Mouse (Mus musculus) T-helper 17 cell (primary cell): Measurements from ENCODE around the gene Ccdc144b.

Experiments
- in situ Hi-C, 2 experiments: fragments of 300-600 bp; cut with MboI, MseI; formaldehyde crosslinking; loops; 1 replicate in 1 of 2; 2 replicates in 1 of 2; pipeline ENCODE4 v1.15.1; 2025; ENCODE audit warnings: high pct_unique_total_duplicates in 2 of 2

The Ccdc144b gene

GRCm38 (mm10) chr3:36053447-36053846, at the start of gene Ccdc144b:
Gene Ccdc144b (minus strand): TSS chr3:36053547.
- in situ Hi-C loops: no loop called here

- in situ Hi-C loops: no loop called here
Observed at GRCm38 (mm10) chr3:36095371-36095770, 42.0 kb upstream of the Ccdc144b start.

GRCm38 (mm10) chr3:36087591-36087990, 34.2 kb upstream of the Ccdc144b start:
- in situ Hi-C loops: no loop called here

- in situ Hi-C loops: no loop called here
Observed at GRCm38 (mm10) chr3:36085394-36085793, 32.0 kb upstream of the Ccdc144b start.

GRCm38 (mm10) chr3:36083381-36083780, 30.0 kb upstream of the Ccdc144b start:
- in situ Hi-C loops: no loop called here

GRCm38 (mm10) chr3:36082843-36083242, 29.5 kb upstream of the Ccdc144b start:
- in situ Hi-C loops: no loop called here

- in situ Hi-C loops: no loop called here
Observed at GRCm38 (mm10) chr3:36080741-36081140, 27.4 kb upstream of the Ccdc144b start.

- in situ Hi-C loops: no loop called here
Observed at GRCm38 (mm10) chr3:36079886-36080285, 26.5 kb upstream of the Ccdc144b start.

GRCm38 (mm10) chr3:36077386-36077785, 24.0 kb upstream of the Ccdc144b start:
- in situ Hi-C loops: no loop called here

- in situ Hi-C loops: no loop called here
Observed at GRCm38 (mm10) chr3:36075466-36075865, 22.1 kb upstream of the Ccdc144b start.

- in situ Hi-C loops: no loop called here
Observed at GRCm38 (mm10) chr3:36074231-36074630, 20.9 kb upstream of the Ccdc144b start.

GRCm38 (mm10) chr3:36071047-36071446, 17.7 kb upstream of the Ccdc144b start:
- in situ Hi-C loops: no loop called here

GRCm38 (mm10) chr3:36070436-36070835, 17.1 kb upstream of the Ccdc144b start:
- in situ Hi-C loops: no loop called here

- in situ Hi-C loops: loop anchor here (5.0 to 10.0 kb wide), 2 partner anchors 73 to 385 kb away; no protein-coding TSS in a partner anchor
Observed at GRCm38 (mm10) chr3:36067731-36068130, 14.4 kb upstream of the Ccdc144b start.

- in situ Hi-C loops: loop anchor here (5.0 to 10.0 kb wide), 2 partner anchors 71 to 384 kb away; no protein-coding TSS in a partner anchor
Observed at GRCm38 (mm10) chr3:36065843-36066651, 12.7 kb upstream of the Ccdc144b start, which contains the start of gene Acad9. Gene Acad9 (plus strand): TSS chr3:36065979.

GRCm38 (mm10) chr3:36065166-36065565, 11.8 kb upstream of the Ccdc144b start:
- in situ Hi-C loops: loop anchor here (5.0 to 10.0 kb wide), 2 partner anchors 70 to 383 kb away; no protein-coding TSS in a partner anchor

- in situ Hi-C loops: loop anchor here (5.0 to 10.0 kb wide), 2 partner anchors 70 to 382 kb away; no protein-coding TSS in a partner anchor
Observed at GRCm38 (mm10) chr3:36064592-36065061, 11.3 kb upstream of the Ccdc144b start.

- in situ Hi-C loops: loop anchor here in 1 of 2 experiments (10.0 kb wide), 1 partner anchor 65 kb away; no protein-coding TSS in a partner anchor
Observed at GRCm38 (mm10) chr3:36060096-36060850, 6.9 kb upstream of the Ccdc144b start.

- in situ Hi-C loops: no loop called here
Observed at GRCm38 (mm10) chr3:36049106-36049505, 4.2 kb downstream of the Ccdc144b start.

GRCm38 (mm10) chr3:36045086-36045485, 8.3 kb downstream of the Ccdc144b start:
- in situ Hi-C loops: no loop called here

GRCm38 (mm10) chr3:36044520-36044919, 8.8 kb downstream of the Ccdc144b start:
- in situ Hi-C loops: no loop called here
